11 mouse cellular contexts compared by ENCODE assay signal in genomic region chr5:135257559-135257958, GRCm38 (mm10). TPM values are rescaled to one million over a fixed set of nuclear protein-coding genes. Genes with fewer than 3 reads are reported as not detected.
DNase-seq lines count a peak whose midpoint lies in the region; ATAC-seq and TF ChIP-seq lines count a peak whose summit lies in the region.
"Had no signal": no experiment of that assay in that cellular context is flagged by ENCODE, and none has a peak within 500 bp of the region (broad histone marks: within the 10 kb centered on the region; RNA-seq: fewer than 3 reads in every experiment).

No protein-coding gene starts in this region.

- H3K9ac ChIP-seq in ES-E14 (ENCODE audit: insufficient read depth, low read depth, low read length, poor library complexity, severe bottlenecking) = no peak overlapping the region
- H3K9ac ChIP-seq in forebrain, embryonic 12.5 days = no peak overlapping the region
- H3K9ac ChIP-seq in midbrain, embryonic 14.5 days (replicated peaks; ENCODE audit: low read length) = no peak overlapping the region

- no peak overlapping the region for H3K4me2 ChIP-seq in forebrain, embryonic 12.5 days
- H3K4me2 ChIP-seq in midbrain, embryonic 14.5 days (ENCODE audit: low read length) = no peak overlapping the region

- no peak for ATAC-seq in forebrain, embryonic 12.5 days (ENCODE audit: low FRiP score)
- ATAC-seq in midbrain, embryonic 14.5 days (ENCODE audit: low FRiP score, low TSS enrichment) = no peak
- ATAC-seq: Patski had no signal

- no peak overlapping the region for H3K27ac ChIP-seq in layer of hippocampus, adult 2 months
- no peak overlapping the region for H3K27ac ChIP-seq in ES-E14 (ENCODE audit: insufficient read depth, low read depth, low read length, poor library complexity, severe bottlenecking)
- peak overlapping the region; percentile 97 for H3K27ac ChIP-seq in forebrain, embryonic 12.5 days
- peak overlapping the region; percentile 86 for H3K27ac ChIP-seq in midbrain, embryonic 14.5 days (replicated peaks; ENCODE audit: low read depth, low read length)

- in situ Hi-C loops in ES-E14 (cut with MboI; ENCODE audit: low sequenced_read_pairs in 2 of 2, unreplicated experiment in 2 of 2) = no loop called here

- H3K9me3 ChIP-seq in ES-E14 (ENCODE audit: control insufficient read depth, insufficient read depth, low read depth, low read length) = no peaks in the 10 kb centered on the region
- 0 out of 2 replicates have a peak, but pooled peaks cover 7% of the 10 kb centered on the region for H3K9me3 ChIP-seq in forebrain, embryonic 12.5 days
- 0 out of 2 replicates have a peak, but pooled peaks cover 4% of the 10 kb centered on the region for H3K9me3 ChIP-seq in midbrain, embryonic 14.5 days (ENCODE audit: control insufficient read depth, low read length)
- H3K9me3 ChIP-seq: lung, embryonic 15.5 days; stomach, embryonic 15.5 days had no signal

- H3K4me1 ChIP-seq in ES-E14 (ENCODE audit: control insufficient read depth in 2 of 2, insufficient read depth in 2 of 2, low read length in 2 of 2, poor library complexity in 1 of 2) = peaks cover 2 to 3% of the 10 kb centered on the region in 2 experiments; a peak in 1 of 4 replicates
- peaks cover 47% of the 10 kb centered on the region for H3K4me1 ChIP-seq in forebrain, embryonic 12.5 days
- H3K4me1 ChIP-seq in midbrain, embryonic 14.5 days (ENCODE audit: control insufficient read depth, insufficient read depth, low read length) = peaks cover 20% of the 10 kb centered on the region

- 85% methylated on average over 12 of the region's 12 CpGs for WGBS in forebrain, embryonic 12.5 days
- 85% methylated on average over 12 of the region's 12 CpGs for WGBS in midbrain, embryonic 14.5 days

- no peaks in the 10 kb centered on the region for H3K36me3 ChIP-seq in ES-E14 (ENCODE audit: control insufficient read depth, insufficient read depth, low read length, poor library complexity, severe bottlenecking)
- H3K36me3 ChIP-seq in forebrain, embryonic 12.5 days (replicated peaks) = 0 out of 2 replicates have a peak, but pooled peaks cover 4% of the 10 kb centered on the region
- no peaks in the 10 kb centered on the region for H3K36me3 ChIP-seq in midbrain, embryonic 14.5 days (ENCODE audit: control insufficient read depth, insufficient read depth, low read length)
- H3K36me3 ChIP-seq: lung, embryonic 15.5 days; stomach, embryonic 15.5 days had no signal

- no peaks in the 10 kb centered on the region for H3K27me3 ChIP-seq in forebrain, embryonic 12.5 days
- H3K27me3 ChIP-seq in midbrain, embryonic 14.5 days (ENCODE audit: control insufficient read depth, insufficient read depth, low read length) = no peaks in the 10 kb centered on the region
- H3K27me3 ChIP-seq: lung, embryonic 15.5 days; Patski; stomach, embryonic 15.5 days had no signal

- no peak overlapping the region for H3K4me3 ChIP-seq in layer of hippocampus, adult 2 months
- no peak overlapping the region for H3K4me3 ChIP-seq in ES-E14 (ENCODE audit: insufficient read depth in 1 of 2, low read depth in 1 of 2, low read length in 2 of 2, poor library complexity in 1 of 2, severe bottlenecking in 1 of 2)
- no peak overlapping the region for H3K4me3 ChIP-seq in forebrain, embryonic 12.5 days (replicated peaks)
- no peak overlapping the region for H3K4me3 ChIP-seq in midbrain, embryonic 14.5 days (replicated peaks; ENCODE audit: low read depth, low read length)

- peak; percentile 40 for TF ChIP-seq CTCF in layer of hippocampus, adult 2 months (conservative IDR thresholded peaks at IDR 0.05)

- no peak for DNase-seq in layer of hippocampus, adult 2 months (ENCODE audit: low spot score in 2 of 2)
- no peak for DNase-seq in layer of hippocampus, postnatal 14 days (ENCODE audit: low spot score in 2 of 2)
- no peak for DNase-seq in ES-E14 (ENCODE audit: low read depth, low spot score)
- no peak for DNase-seq in midbrain, embryonic 14.5 days
- no peak for DNase-seq in embryo, embryonic 11 days
- no peak for DNase-seq in MN1 (ENCODE audit: low spot score)
- DNase-seq in kidney, adult 18-20 months = no peak

TF ChIP-seq in ES-E14, 5 proteins besides CTCF, POLR2A, EP300 and RAD21:
- no peak for TF ChIP-seq MAFK (IDR thresholded peaks at IDR 0.05; ENCODE audit: insufficient read depth, low read depth, low read length)
- 0 out of 2 replicates have a peak, but pooled peaks have one; percentile 16 for TF ChIP-seq CHD2 (IDR thresholded peaks at IDR 0.05; ENCODE audit: low read depth, low read length)
TF ChIP-seq in ES-E14: peak in this region for 1.

RNA-seq across cellular contexts. Expression of gene Fzd9, which starts 6.5 kb away (rescaled TPM):
- 1 to 10 TPM; 4.5 to 5.0 TPM for total RNA-seq in layer of hippocampus, adult 2 months (2021)
- 10 to 100 TPM; 11.0 to 12.3 TPM for total RNA-seq in layer of hippocampus, postnatal 14 days (2021)
- 9.4 and 18.2 TPM in 2 replicates for total RNA-seq in ES-E14 (2012; rRNA removed)
- 23.1 and 27.7 TPM in 2 replicates for polyA plus RNA-seq in forebrain, embryonic 12.5 days (2016; fragmentation: Nextera tagmentation; extraction: Ambion mirVana)
- 8.7 and 11.9 TPM in 2 replicates for polyA plus RNA-seq in midbrain, embryonic 14.5 days (2014; fragmentation: Nextera tagmentation; extraction: Ambion mirVana)

Comparison
In these comparisons a context has a peak if more than half of its experiments do, and no peak if none do; other contexts are left out.
1. H3K27ac ChIP-seq: peak in forebrain, embryonic 12.5 days (single experiment) and midbrain, embryonic 14.5 days (single experiment); none in layer of hippocampus, adult 2 months (single experiment) and ES-E14 (single experiment).